In the genomic region with DNA sequence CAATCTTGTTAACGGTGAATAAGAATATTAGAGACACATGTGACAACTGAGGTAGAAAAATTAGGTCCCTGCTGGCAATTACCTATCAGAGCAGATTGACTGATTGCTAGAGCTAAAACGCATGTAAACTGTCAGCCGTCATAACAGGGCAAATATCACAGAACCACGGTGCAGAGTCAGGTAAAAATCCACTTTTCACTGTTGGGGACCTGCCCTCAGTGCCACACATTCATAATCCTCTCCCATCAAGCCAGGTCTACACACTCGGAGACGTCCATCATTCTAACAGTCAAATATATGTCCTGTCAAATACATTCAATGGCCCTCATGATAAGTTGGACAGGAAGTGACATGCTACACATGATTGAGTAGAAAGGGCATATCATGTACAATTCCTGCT, we compare ENCODE assay signal across 15 mouse cellular contexts.
"Had no signal": no experiment of that assay in that cellular context is flagged by ENCODE, and none has a peak within 500 bp of the region (broad histone marks: within the 10 kb centered on the region; RNA-seq: fewer than 3 reads in every experiment).

No protein-coding gene starts in this region.

- H3K4me2 ChIP-seq: kidney, embryonic 15.5 days; liver, embryonic 13.5 days; lung, embryonic 14.5 days; stomach, embryonic 15.5 days had no signal

- H3K27me3 ChIP-seq: kidney, embryonic 15.5 days; liver, embryonic 13.5 days; megakaryocyte, embryonic 14.5 days; stomach, embryonic 15.5 days had no signal

- H3K9ac ChIP-seq: kidney, embryonic 15.5 days; liver, embryonic 13.5 days; lung, embryonic 14.5 days; stomach, embryonic 15.5 days had no signal

- ATAC-seq: lung, postnatal 0 days; midbrain, embryonic 16.5 days had no signal

- H3K4me3 ChIP-seq: kidney, embryonic 15.5 days; liver, embryonic 13.5 days; megakaryocyte, embryonic 14.5 days; midbrain, embryonic 10.5 days; stomach, embryonic 15.5 days had no signal

- H3K27ac ChIP-seq: kidney, embryonic 15.5 days; liver, embryonic 13.5 days; midbrain, embryonic 10.5 days; stomach, embryonic 15.5 days had no signal

- DNase-seq: kidney, adult 11 months; kidney, adult 8-10 months; kidney, postnatal 10 days; kidney, postnatal 36 days; liver, embryonic 13.5 days; lung, embryonic 14.5 days; right cerebral cortex, postnatal 25 days; spleen, adult 18-20 months; thymus, postnatal 25 days had no signal

- H3K9me3 ChIP-seq: kidney, embryonic 15.5 days; liver, embryonic 13.5 days; midbrain, embryonic 10.5 days; stomach, embryonic 15.5 days had no signal

- H3K36me3 ChIP-seq: kidney, embryonic 15.5 days; liver, embryonic 13.5 days; midbrain, embryonic 10.5 days; stomach, embryonic 15.5 days had no signal

- H3K4me1 ChIP-seq: kidney, embryonic 15.5 days; liver, embryonic 13.5 days; megakaryocyte, embryonic 14.5 days; midbrain, embryonic 10.5 days; stomach, embryonic 15.5 days had no signal
